Mouse (Mus musculus): ENCODE data around the gene Ceacam12.
"Not testable (repeated sequence)": the region's sequence is repeated elsewhere in the genome, so short reads cannot be mapped to it uniquely, and the experiment has no call there.

The Ceacam12 gene

DNA sequence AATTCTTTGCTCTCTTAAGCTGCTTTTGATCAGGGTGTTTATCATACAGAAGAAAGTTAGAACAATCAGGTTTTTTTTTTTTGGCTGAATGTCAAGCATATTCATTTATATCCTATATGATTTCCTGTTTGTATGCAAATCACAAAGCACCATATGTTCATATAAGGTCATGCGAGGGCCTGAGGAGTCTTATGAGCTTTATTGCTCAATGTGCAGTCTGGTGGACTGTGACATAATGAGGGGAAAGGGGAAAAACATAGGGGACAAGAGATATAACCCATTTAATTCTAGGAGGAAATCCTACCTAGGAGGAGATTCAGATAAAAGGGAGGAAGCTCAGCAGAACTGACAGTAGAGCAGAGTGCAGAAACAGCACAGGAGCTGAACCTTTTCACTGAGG lies at the start of gene Ceacam12:
Gene Ceacam12, plus strand, starts transcription at position 301 of the 400 bp plus-strand sequence.
- DNase-seq, result no peak

DNA sequence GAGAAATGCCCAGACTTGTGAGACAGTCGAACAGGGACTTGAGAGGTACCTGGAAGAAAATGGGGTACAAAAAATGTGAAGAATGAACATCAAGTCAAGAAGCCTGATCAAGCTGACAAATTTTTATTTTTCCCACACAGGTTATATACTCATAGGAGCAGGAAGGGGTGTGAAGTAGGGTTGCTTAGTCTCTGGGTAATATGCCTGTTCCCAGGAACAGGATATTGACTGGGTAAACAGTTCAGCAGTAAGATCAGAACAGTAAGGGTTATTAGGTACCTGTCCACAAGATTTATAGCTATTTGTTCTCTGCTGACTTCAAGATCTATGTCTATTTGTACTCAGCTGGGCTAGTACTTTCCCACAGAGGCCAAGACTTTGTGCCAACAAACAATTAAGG lies 8.1 kb downstream of the Ceacam12 start:
- not testable (repeated sequence) for DNase-seq

DNA sequence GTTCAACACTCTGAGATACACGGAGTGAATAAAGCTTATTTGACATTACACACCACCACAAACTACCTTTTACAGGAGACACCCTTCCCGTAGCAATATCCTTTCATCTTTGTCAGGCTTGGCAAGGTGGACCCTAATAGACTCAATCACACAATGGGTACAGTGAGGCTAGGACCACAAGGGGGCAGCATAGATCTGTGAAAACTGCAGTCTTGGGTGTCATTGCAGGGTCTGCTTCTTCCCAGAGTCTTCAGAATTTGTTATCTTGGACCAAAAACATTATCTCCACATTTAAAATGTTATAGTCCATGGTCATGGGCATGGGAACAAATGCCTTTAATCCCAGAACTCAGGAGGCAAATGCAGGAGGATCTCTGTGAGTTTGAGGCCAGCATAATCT lies 35.1 kb downstream of the Ceacam12 start:
- DNase-seq, result no peak

All from cerebellum, adult 11 months (tissue).